Mouse (Mus musculus) liver, postnatal 0 days (tissue): ENCODE results near the gene Zfp933. TPM values are rescaled to one million over a fixed set of nuclear protein-coding genes. Genes with fewer than 3 reads are reported as not detected.
A peak's percentile ranks its signal among the peaks of the same experiment; 100 is the strongest.
"Not testable (repeated sequence)": the region's sequence is repeated elsewhere in the genome, so short reads cannot be mapped to it uniquely, and the experiment has no call there.

Experiments
- ATAC-seq: fragments of 200-750 bp; cut with Nextera tagmentation; 2 replicates; pipeline ENCODE4 v1.8.0; 2017; ENCODE audit warnings: mild to moderate bottlenecking, moderate library complexity
- DNase-seq: peaks from one replicate; pipeline ENCODE4 v3.0.0-alpha.2; 2016
- H3K27ac ChIP-seq: fragments of 300-500 bp; sonication (generic); 2 replicates; pipeline ENCODE4 v1.5.1; 2014; ENCODE audit warnings: antibody characterized with exemption, moderate library complexity, mild to moderate bottlenecking, low read depth
- H3K27me3 ChIP-seq: fragments of 300-500 bp; sonication (generic); 2 replicates; pipeline ENCODE4 v1.6.1; 2014; ENCODE audit warnings: low read length, control low read depth, mixed read lengths; ENCODE audit not compliant: insufficient read depth
- H3K36me3 ChIP-seq: fragments of 300-500 bp; sonication (generic); replicated peaks from 2 replicates; pipeline ENCODE4 v1.6.1; 2014; ENCODE audit warnings: mild to moderate bottlenecking, control low read depth, low read length, moderate library complexity, mixed read lengths; ENCODE audit not compliant: insufficient read depth
- H3K4me1 ChIP-seq: fragments of 300-500 bp; sonication (generic); 2 replicates; pipeline ENCODE4 v1.6.1; 2014; ENCODE audit warnings: antibody characterized with exemption, mild to moderate bottlenecking, control low read depth; ENCODE audit not compliant: insufficient read depth
- H3K4me2 ChIP-seq: fragments of 300-500 bp; sonication (generic); 2 replicates; pipeline ENCODE4 v1.6.1; 2014; ENCODE audit warnings: low read depth, mild to moderate bottlenecking, low read length, moderate library complexity, mixed read lengths
- H3K4me3 ChIP-seq: fragments of 300-500 bp; sonication (generic); 2 replicates; pipeline ENCODE4 v1.5.1; 2014; ENCODE audit warnings: low read depth, low read length
- H3K9ac ChIP-seq: fragments of 300-500 bp; sonication (generic); replicated peaks from 2 replicates; pipeline ENCODE4 v1.6.1; 2014; ENCODE audit warnings: mild to moderate bottlenecking, moderate library complexity
- H3K9me3 ChIP-seq: fragments of 300-500 bp; sonication (generic); 2 replicates; pipeline ENCODE4 v1.6.1; 2016; ENCODE audit warnings: mild to moderate bottlenecking, control low read depth, low read length, mixed read lengths
- CTCF ChIP-seq: sonication (generic); IDR thresholded peaks from 2 replicates; pipeline ENCODE4 v1.5.1; 2016; ENCODE audit warnings: antibody characterized with exemption, low read depth
- EP300 ChIP-seq: IDR thresholded peaks from 2 replicates; pipeline ENCODE4 v1.6.1; 2016; ENCODE audit warnings: antibody characterized with exemption, low read depth, mild to moderate bottlenecking
- WGBS: fragments of 180-500 bp; shearing (Covaris S2); extraction: QIAGEN DNeasy Blood & Tissue Kit; methylation state at CpG from one replicate; pipeline ENCODE4 v1.1.7; 2014; ENCODE audit not compliant: insufficient replicate concordance; 5-methylcytosine and 5-hydroxymethylcytosine counted together
- polyA plus RNA-seq: library from polyadenylated mRNA; unstranded; fragments of >200 nt; fragmentation: Nextera tagmentation; extraction: Ambion mirVana; gene quantifications from 2 replicates; pipeline ENCODE4 v1.2.1, GENCODE M21; 2015

The Zfp933 gene
- polyA plus RNA-seq, 1 experiment from 2014 or later = 1.7 TPM

- 81% methylated on average over 9 of the region's 9 CpGs for WGBS
- Histone ChIP-seq H3K9ac (no peak overlapping the region), H3K27ac (no peak overlapping the region), H3K36me3 (peaks cover 83% of the 10 kb centered on the region), H3K9me3 (no peaks in the 10 kb centered on the region), H3K4me3 (no peak overlapping the region), H3K4me2 (no peak overlapping the region), H3K27me3 (no peaks in the 10 kb centered on the region), H3K4me1 (no peaks in the 10 kb centered on the region)
- TF ChIP-seq CTCF (no peak), EP300 (no peak)
- no peak for ATAC-seq
- DNase-seq = no peak
These were observed 30.4 kb upstream of the Zfp933 start for GRCm38 (mm10) chr4:147878537-147878936.

GRCm38 (mm10) chr4:147875852-147876575, 27.8 kb upstream of the Zfp933 start:
- TF ChIP-seq CTCF (no peak), EP300 (no peak)
- Histone ChIP-seq H3K4me1 (no peaks in the 10 kb centered on the region), H3K36me3 (peaks cover 76% of the 10 kb centered on the region), H3K4me2 (no peak overlapping the region), H3K27ac (no peak overlapping the region), H3K9me3 (no peaks in the 10 kb centered on the region), H3K27me3 (no peaks in the 10 kb centered on the region), H3K9ac (no peak overlapping the region), H3K4me3 (no peak overlapping the region)
- DNase-seq = no peak
- WGBS = 59% methylated on average over 4 of the region's 4 CpGs
- ATAC-seq = no peak

GRCm38 (mm10) chr4:147869238-147869637, 21.1 kb upstream of the Zfp933 start:
- TF ChIP-seq CTCF (no peak), EP300 (no peak)
- ATAC-seq = no peak
- Histone ChIP-seq H3K4me2 (peak overlapping the region; percentile 82), H3K4me3 (peak overlapping the region; percentile 99), H3K27ac (peak overlapping the region; percentile 89), H3K4me1 (peaks cover 22% of the 10 kb centered on the region), H3K9ac (peak overlapping the region; percentile 68), H3K9me3 (no peaks in the 10 kb centered on the region), H3K27me3 (no peaks in the 10 kb centered on the region), H3K36me3 (peaks cover 38% of the 10 kb centered on the region)
- 9% methylated on average over 5 of the region's 5 CpGs for WGBS
- peak; percentile 24 for DNase-seq

- H3K36me3 ChIP-seq = peaks cover 36% of the 10 kb centered on the region
- peak; percentile 97 for ATAC-seq
- H3K9ac ChIP-seq = peak within 1 kb of the TSS; percentile 94
- under 1% methylated on average over 30 of the region's 30 CpGs for WGBS
- H3K4me2 ChIP-seq = peak within 1 kb of the TSS; percentile 82
- peak within 1 kb of the TSS; percentile 99 for H3K4me3 ChIP-seq
- no peaks in the 10 kb centered on the region for H3K9me3 ChIP-seq
- H3K4me1 ChIP-seq = peaks cover 22% of the 10 kb centered on the region
- H3K27me3 ChIP-seq = no peaks in the 10 kb centered on the region
- peak; percentile 18 for TF ChIP-seq CTCF
- TF ChIP-seq EP300 = no peak; the same call in none of the 2 replicates
- peak; percentile 95 for DNase-seq
- H3K27ac ChIP-seq = peak within 1 kb of the TSS; percentile 95
These were observed 20.4 kb upstream of the Zfp933 start, which contains the start of the genes Miip and Fv1 for GRCm38 (mm10) chr4:147868450-147869031. Gene Miip (minus strand): TSS chr4:147868816. Gene Fv1 (plus strand): TSS chr4:147868979.

GRCm38 (mm10) chr4:147867563-147868449, 19.6 kb upstream of the Zfp933 start:
- Histone ChIP-seq H3K4me2 (peak overlapping the region; percentile 82), H3K9me3 (no peaks in the 10 kb centered on the region), H3K27me3 (no peaks in the 10 kb centered on the region), H3K36me3 (peaks cover 35% of the 10 kb centered on the region), H3K4me3 (peak overlapping the region; percentile 99), H3K27ac (peak overlapping the region; percentile 95), H3K9ac (peak overlapping the region; percentile 94), H3K4me1 (peaks cover 22% of the 10 kb centered on the region)
- WGBS = 6% methylated on average over 22 of the region's 22 CpGs
- ATAC-seq (peak; percentile 1; the same call in 1 of the 2 replicates), DNase-seq (peak; percentile 27)
- TF ChIP-seq EP300 (no peak), CTCF (no peak; the same call in 1 of the 2 replicates)

- not testable (repeated sequence) for H3K4me3 ChIP-seq
- H3K36me3 ChIP-seq = peaks cover 37% of the 10 kb centered on the region
These were observed 18.6 kb upstream of the Zfp933 start for GRCm38 (mm10) chr4:147866793-147867192.

More at GRCm38 (mm10) chr4:147866793-147867192, 18.6 kb upstream of the Zfp933 start:
- 60% methylated on average over 3 of the region's 3 CpGs for WGBS
- not testable (repeated sequence) for H3K27me3 ChIP-seq, H3K4me2 ChIP-seq, H3K27ac ChIP-seq, H3K9me3 ChIP-seq, ATAC-seq
- peaks cover 22% of the 10 kb centered on the region for H3K4me1 ChIP-seq
- H3K9ac ChIP-seq = peak overlapping the region; percentile 94; the same call in 1 of the 2 replicates
- peak; percentile 10 for DNase-seq
